Mouse (Mus musculus): ENCODE measurements around the gene Larp1b.
A peak's percentile ranks its signal among the peaks of the same experiment; 100 is the strongest.

Gene Larp1b

DNA sequence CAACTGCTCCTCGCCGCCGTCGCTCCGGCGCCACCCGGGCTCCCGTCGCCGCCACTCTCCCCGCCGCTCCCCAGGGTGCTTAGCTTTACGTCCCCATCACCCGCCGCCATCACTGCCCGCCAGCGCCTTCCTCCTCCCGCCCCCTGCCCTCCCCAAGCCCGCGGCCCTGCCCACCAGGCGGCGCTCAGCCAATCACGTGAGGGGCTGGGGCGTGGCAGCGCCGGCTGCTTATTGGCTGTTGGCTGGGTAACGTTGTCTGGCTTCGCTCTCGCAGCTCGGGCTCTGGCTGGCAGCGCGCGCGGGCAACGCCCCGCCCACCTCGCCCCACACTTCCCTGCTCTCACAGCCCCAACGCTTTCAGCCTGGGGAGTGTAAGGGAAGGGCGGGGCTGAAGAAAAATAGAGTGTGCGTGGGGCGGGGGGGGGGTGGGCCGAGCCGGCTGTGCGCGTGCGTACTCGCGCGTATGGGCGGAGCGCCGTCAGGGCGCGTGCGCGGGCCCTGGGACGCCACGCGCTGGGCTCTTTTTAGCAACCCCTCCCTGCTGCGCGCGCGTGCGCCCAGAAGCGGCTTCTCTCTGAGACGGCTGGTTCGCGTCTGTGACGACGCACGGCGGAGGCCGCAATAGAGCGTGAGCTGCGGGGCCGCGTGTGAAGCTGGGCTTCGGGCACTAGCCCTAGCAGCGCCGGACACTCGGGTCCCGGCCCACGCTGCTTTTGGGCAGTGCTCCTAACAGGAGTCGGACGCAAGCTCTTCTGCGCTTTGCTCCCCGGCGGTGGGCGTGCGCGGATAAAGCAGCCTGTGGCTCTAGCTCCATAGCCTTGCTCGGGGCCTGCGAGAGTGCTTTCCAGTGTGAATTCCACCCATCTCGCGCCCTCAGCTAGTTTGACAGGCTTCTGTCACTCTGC is 133.5 kb downstream of the Larp1b start, which contains the start of gene Pgrmc2:
TSS of gene Pgrmc2 (minus strand) at position 162 of the 905 bp plus-strand sequence.
- peak; percentile 99 for DNase-seq (ENCODE audit: low read depth)

DNA sequence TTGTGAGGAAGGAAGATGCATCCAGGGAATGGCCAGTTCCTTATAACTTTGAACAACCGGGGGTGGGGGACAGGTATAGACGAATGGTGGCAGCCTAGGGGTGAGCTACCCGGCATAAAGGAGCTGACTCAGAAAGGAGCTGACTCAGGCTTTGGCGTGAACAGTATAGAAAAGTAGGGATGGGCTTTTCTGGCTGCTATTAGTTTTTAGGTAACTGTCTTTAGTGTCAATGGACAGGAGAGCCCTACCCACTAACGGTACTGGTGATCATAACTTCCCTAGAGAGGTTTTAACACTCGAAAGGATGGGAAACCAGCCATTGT is 134.1 kb downstream of the Larp1b start:
- DNase-seq (ENCODE audit: low read depth), result peak; percentile 66

GRCm38 (mm10) chr3:41084421-41084820 is 134.8 kb downstream of the Larp1b start:
- DNase-seq (ENCODE audit: low read depth), result no peak

DNA sequence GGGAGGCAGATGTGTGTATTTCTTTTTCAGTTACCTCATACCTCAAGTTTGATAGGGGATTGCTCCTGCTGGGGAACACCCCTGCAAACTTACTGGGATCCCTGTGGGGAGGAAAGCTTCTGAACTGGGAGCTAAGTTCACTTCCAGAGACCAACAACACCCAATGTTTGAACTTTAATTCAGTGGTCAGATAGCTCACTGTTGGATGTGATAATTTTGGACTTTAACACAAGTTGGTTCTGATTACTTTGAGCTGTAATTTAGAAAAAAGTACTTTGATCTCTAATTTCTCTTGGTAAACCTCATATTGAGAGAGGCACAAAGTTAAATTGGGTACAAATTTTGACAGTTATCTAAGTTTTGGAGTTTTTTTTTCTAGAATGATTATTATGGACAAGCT is 137.4 kb downstream of the Larp1b start:
- DNase-seq (ENCODE audit: low read depth), result no peak

All from 416B (cell line).